Mouse (Mus musculus) testis, postnatal 10 days (tissue): ENCODE measurements around the gene Mrps25.
A peak's percentile ranks its signal among the peaks of the same experiment; 100 is the strongest.

Source experiments
- DNase-seq: peaks from one replicate; pipeline ENCODE4 v3.0.0; 2021; ENCODE audit warnings: low spot score

Gene Mrps25

GRCm38 (mm10) chr6:92183621-92184131, at the start of gene Mrps25:
Gene Mrps25, minus strand, starts transcription at chr6:92184033.
- DNase-seq, result peak; percentile 81

- DNase-seq, result no peak
These were observed 47.9 kb upstream of the Mrps25 start for GRCm38 (mm10) chr6:92231762-92232161.

GRCm38 (mm10) chr6:92231356-92231755, 47.5 kb upstream of the Mrps25 start:
- no peak for DNase-seq

DNA sequence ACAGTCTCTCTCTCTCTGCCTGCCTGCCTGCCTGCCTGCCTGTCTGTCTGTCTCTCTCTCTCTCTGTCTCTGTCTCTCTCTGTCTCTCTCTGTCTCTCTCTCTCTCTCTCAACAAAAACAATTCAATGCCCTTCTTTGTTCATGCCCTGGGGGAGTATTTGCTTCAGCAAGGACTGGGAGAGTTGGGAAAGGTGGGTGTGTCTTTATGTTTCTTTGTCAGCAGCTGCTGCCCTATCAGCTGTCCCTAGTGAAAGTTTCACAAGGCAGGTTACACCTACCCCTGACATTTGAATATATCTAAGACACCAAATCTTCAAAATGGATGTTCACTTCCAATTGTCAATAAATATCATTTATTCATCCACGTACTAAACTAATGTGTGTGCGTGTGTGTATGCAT, 45.8 kb upstream of the Mrps25 start:
- DNase-seq, result no peak

DNA sequence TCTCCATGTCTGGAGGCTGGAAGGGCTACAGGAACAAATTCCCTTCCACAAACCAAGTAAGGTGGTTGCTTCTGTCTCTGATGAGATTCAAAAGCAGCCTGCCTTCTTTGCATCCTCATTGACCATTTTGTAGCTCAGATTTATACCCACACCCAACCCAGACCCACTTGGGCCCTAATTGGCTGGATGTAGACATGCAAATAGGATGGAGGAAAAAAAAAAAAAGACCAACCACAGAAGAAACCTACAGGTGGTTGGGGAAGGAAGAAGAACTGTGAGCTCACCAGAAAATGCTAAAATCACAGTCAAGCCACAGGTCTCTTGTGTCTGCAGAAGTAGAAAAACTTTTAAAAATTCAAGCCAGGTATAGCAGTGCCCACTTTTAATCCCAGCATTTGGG, 45.3 kb upstream of the Mrps25 start:
- no peak for DNase-seq

- DNase-seq, result no peak
These were observed 41.1 kb upstream of the Mrps25 start for GRCm38 (mm10) chr6:92224981-92225380.

GRCm38 (mm10) chr6:92222021-92222420, 38.2 kb upstream of the Mrps25 start:
- DNase-seq, result no peak

GRCm38 (mm10) chr6:92221604-92222003, 37.8 kb upstream of the Mrps25 start:
- no peak for DNase-seq

GRCm38 (mm10) chr6:92219445-92219844, 35.6 kb upstream of the Mrps25 start:
- peak; percentile 64 for DNase-seq

DNA sequence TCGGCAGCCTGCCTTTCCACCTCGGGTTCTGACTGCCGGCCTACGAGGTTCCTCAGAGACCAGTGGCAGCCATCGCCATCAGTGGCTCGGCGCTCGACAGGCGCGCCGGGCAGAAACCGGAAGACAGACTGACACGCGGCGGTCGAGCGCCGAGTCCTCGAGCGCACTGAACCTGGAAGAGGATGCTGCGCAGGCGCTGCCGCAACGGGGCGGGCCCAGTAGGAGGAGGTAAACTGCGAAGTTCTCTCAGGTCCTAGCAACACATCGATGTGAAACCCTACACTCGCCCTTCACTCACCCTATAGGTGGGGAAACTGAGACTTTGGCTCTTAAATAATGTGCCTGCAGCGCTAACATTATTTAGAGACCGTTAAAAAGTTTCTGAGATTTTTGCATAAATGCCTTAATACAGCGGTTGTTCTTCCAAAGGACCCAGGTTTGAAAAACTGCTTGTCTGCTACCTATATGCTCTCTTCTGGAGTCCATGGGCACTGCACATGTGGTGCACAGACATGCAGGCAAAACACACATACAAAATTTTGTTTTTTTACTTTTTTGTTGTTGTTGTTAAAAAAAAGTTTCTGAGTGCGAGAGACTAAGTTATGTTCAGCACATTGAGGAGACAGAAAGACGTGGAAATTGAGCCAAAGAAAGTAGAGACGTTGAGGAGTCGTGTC, 31.1 kb upstream of the Mrps25 start, which contains the start of gene Rbsn:
Gene Rbsn, minus strand, starts transcription at position 153 of the 677 bp plus-strand sequence.
- peak; percentile 93 for DNase-seq

DNA sequence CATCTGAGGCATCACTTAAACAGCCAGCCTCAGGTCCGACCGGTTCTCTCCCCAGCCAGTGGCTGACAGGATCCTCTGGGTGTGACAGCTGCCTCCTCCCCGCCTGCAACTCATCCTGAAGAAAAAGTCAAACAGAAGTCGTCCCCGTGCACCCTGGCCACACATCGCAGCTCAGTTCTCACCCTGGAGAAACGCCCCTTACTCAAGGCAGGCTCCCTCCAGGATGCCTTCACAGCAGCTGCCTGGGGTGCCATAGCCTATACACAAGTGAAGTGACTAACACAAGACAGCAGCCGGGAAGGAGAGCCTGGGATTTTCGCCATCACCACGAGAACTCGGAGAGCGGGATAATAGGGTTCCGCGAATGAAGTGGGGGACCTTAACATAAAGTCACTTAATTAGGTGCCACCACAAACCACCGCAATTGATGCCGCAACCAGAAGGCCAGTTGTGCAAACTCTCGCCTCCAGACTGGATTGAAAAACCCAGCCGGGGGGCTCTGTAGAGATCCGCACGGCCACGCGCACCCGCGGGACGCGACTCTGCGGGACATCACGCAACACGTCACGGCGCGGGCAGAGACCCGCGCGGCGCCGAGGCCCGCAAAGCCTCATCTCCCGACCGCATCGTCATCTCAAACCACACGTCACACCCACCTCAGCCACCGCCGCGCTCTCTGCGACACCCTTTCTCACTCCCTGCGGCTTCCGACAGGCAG, 30.4 kb upstream of the Mrps25 start:
- no peak for DNase-seq

GRCm38 (mm10) chr6:92199414-92199813, 15.6 kb upstream of the Mrps25 start:
- DNase-seq, result no peak

- DNase-seq, result no peak
These were observed 345 bp upstream of the Mrps25 start for GRCm38 (mm10) chr6:92184178-92184577.

DNA sequence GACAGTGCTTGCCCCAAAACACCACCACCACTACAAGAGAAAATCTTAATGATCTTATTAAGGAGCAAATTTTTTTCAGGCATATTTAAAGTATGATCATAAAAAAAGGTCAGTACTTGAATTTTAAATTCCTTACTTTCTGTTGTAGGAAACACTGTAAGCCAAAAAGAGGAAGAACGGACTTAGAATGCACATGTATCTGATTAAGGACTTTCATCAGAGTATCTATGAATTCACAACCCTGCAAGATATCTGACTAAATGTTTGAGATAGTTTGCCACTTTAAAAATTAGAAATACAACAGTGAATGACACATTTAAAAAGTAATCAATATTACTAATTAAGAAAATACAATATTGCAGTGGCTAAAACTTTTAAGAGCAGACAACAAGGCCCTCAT, 7.4 kb downstream of the Mrps25 start:
- DNase-seq, result no peak

GRCm38 (mm10) chr6:92162724-92163123, 21.1 kb downstream of the Mrps25 start:
- DNase-seq, result no peak

DNA sequence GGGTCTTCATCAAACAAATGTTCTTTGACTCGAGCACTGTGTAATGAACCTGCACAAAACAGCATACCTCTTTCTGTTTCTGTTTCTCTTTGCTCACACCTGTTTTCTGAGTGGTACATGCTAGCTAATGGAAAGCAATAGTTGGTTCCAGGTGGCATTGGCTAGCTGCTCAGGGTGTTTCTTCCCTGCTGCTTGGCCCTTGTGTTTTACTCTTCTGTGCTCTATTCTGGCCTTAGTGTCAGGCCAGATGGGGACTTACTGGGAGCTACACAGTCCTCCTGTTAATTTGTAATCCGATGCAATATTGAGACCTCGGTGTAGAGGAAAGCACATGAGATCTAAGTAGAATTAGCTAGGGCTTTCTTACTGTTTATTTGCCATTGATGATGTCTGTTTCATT, 25.0 kb downstream of the Mrps25 start:
- peak; percentile 5 for DNase-seq

DNA sequence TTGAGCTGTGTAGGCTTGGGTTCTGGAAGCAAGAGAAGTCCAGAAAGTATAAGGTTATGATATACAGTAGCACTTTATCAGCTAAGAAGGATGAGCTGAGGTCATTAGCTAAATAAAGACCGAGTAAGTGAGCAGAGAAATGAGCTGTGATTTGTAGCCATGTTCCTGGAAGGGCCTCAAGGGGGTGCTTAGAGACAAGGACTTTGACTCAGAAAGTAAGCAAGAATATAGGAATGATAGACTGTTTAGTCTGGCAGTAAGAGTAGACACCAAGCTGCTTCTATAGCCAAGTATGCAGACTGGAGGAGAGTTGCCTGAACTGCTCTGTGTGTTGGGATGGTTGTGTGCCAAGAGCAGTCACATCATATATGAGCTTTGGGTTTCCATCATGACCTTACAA, 30.1 kb downstream of the Mrps25 start:
- peak; percentile 7 for DNase-seq

DNA sequence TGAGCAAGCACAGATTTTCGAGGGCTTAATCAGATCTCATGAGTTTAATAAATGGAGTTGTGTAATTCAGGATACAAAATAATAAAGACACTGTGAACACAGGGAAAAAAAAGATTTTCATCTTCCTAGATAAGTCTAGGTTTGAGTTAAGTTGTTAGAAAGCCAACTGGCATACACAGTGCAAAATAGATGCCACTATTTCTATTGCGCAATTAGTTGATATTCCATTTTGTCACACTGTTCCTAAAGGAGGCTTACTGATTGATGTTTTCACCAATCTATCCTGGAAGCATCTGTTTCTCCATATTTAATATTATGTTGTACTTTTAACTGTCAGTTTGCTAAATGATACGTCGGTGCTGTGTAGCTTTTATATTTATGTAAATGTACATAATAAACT, 38.0 kb downstream of the Mrps25 start:
- DNase-seq, result no peak

- DNase-seq, result no peak
These were observed 47.5 kb downstream of the Mrps25 start for GRCm38 (mm10) chr6:92136356-92136755.

GRCm38 (mm10) chr6:92133617-92134016, 50.2 kb downstream of the Mrps25 start:
- DNase-seq, result no peak

- DNase-seq, result no peak
These were observed 51.6 kb downstream of the Mrps25 start for GRCm38 (mm10) chr6:92132021-92132911.

- no peak for DNase-seq
These were observed 52.4 kb downstream of the Mrps25 start for GRCm38 (mm10) chr6:92131456-92131855.
